Mouse (Mus musculus) hindbrain, embryonic 13.5 days (tissue): ENCODE data around the gene Tmtc1. TPM values are rescaled to one million over a fixed set of nuclear protein-coding genes. Genes with fewer than 3 reads are reported as not detected.

Source experiments
- ATAC-seq: fragments of 200-750 bp; cut with Nextera tagmentation; 2 replicates; pipeline ENCODE4 v1.8.0; 2017; ENCODE audit warnings: moderate TSS enrichment; ENCODE audit not compliant: low FRiP score
- H3K27ac ChIP-seq: fragments of 300-500 bp; sonication (generic); 2 replicates; pipeline ENCODE4 v1.5.1; 2015; ENCODE audit warnings: inconsistent platforms, mild to moderate bottlenecking, moderate library complexity
- H3K27me3 ChIP-seq: fragments of 300-500 bp; sonication (generic); 2 replicates; pipeline ENCODE4 v1.6.1; 2015; ENCODE audit warnings: mild to moderate bottlenecking, inconsistent platforms
- H3K36me3 ChIP-seq: fragments of 300-500 bp; sonication (generic); 2 replicates; pipeline ENCODE4 v1.6.1; 2015; ENCODE audit warnings: mild to moderate bottlenecking, inconsistent platforms
- H3K4me1 ChIP-seq: fragments of 300-500 bp; sonication (generic); replicated peaks from 2 replicates; pipeline ENCODE4 v1.6.1; 2015; ENCODE audit warnings: inconsistent platforms
- H3K4me2 ChIP-seq: fragments of 300-500 bp; sonication (generic); 2 replicates; pipeline ENCODE4 v1.6.1; 2015; ENCODE audit warnings: inconsistent platforms, mild to moderate bottlenecking, moderate library complexity
- H3K4me3 ChIP-seq: fragments of 300-500 bp; sonication (generic); 2 replicates; pipeline ENCODE4 v1.5.1; 2015; ENCODE audit warnings: mild to moderate bottlenecking, inconsistent platforms
- H3K9ac ChIP-seq: fragments of 300-500 bp; sonication (generic); 2 replicates; pipeline ENCODE4 v1.6.1; 2015; ENCODE audit warnings: mild to moderate bottlenecking, inconsistent platforms
- H3K9me3 ChIP-seq: fragments of 300-500 bp; sonication (generic); 2 replicates; pipeline ENCODE4 v1.6.1; 2016; ENCODE audit warnings: inconsistent platforms
- WGBS: fragments of 180-500 bp; shearing (Covaris S2); methylation state at CpG from one replicate; pipeline ENCODE4 v1.1.7; 2015; 5-methylcytosine and 5-hydroxymethylcytosine counted together
- polyA plus RNA-seq: library from polyadenylated mRNA; unstranded; fragments of >200 nt; fragmentation: Nextera tagmentation; extraction: Ambion mirVana; gene quantifications from 2 replicates; pipeline ENCODE4 v1.2.1, GENCODE M21; 2015

Tmtc1 gene
- polyA plus RNA-seq, 1 experiment from 2014 or later: 2.3 TPM

- Histone ChIP-seq H3K4me2 (no peak overlapping the region), H3K9ac (no peak overlapping the region), H3K4me3 (no peak overlapping the region), H3K27ac (0 out of 2 replicates have a peak overlapping the region, but pooled peaks have one; percentile 5), H3K9me3 (no peaks in the 10 kb centered on the region), H3K4me1 (peaks cover 4% of the 10 kb centered on the region; the same call in 1 of the 2 replicates), H3K27me3 (no peaks in the 10 kb centered on the region), H3K36me3 (0 out of 2 replicates have a peak, but pooled peaks cover 3% of the 10 kb centered on the region)
- ATAC-seq: peak; percentile 38; the same call in 1 of the 2 replicates
- 65% methylated on average over 6 of the region's 6 CpGs for WGBS
Observed at GRCm38 (mm10) chr6:148279240-148279639, 164.9 kb downstream of the Tmtc1 start.

DNA sequence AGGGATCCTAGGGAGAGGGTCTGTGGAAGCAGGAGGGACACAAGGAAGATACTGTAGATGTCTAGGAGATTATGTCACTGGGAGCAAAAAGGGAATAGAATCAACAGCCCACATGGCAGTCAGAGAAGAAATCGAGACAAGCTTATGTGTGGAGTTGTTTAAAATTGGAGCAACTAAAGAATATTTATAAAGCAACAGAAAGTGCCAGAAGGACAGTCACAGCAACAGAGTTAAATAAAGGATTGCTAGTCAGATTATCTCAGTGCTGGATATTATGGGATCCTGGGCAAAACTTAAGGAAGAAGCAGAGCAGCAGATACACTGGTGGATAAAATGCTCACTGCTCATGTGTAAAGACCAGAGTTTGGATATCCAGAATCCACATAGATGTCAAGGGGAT lies 167.8 kb downstream of the Tmtc1 start:
- ATAC-seq: no peak
- no peak overlapping the region for H3K9ac ChIP-seq

DNA sequence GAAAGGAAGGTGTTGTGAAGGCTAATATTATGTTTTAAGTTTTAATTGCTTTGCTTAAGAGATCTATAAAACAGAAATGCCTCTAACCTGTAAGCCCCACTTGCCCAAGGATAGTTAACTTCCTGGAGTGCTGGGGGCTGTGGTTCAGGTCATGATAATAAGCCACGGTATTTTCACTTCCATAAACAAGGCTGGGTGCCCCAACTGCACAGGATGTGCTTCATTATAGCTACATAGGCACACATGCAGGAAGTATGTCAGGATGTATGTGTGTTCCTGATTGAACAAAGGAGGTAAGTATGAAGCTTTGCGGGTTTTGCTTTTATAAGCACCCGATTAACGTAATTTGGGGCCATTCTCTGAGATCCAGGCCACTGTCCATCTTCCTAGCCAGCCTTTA lies 169.1 kb downstream of the Tmtc1 start:
- Histone ChIP-seq H3K4me2 (no peak overlapping the region), H3K27ac (no peak overlapping the region), H3K4me3 (no peak overlapping the region), H3K27me3 (no peaks in the 10 kb centered on the region), H3K36me3 (0 out of 2 replicates have a peak, but pooled peaks cover 3% of the 10 kb centered on the region), H3K9me3 (no peaks in the 10 kb centered on the region), H3K4me1 (no peaks in the 10 kb centered on the region; the same call in 1 of the 2 replicates), H3K9ac (no peak overlapping the region)
- 93% methylated on average over 4 of the region's 4 CpGs for WGBS
- ATAC-seq: no peak

More for the DNA sequence above, 167.8 kb downstream of the Tmtc1 start:
- H3K27me3 ChIP-seq: no peaks in the 10 kb centered on the region
- no peak overlapping the region for H3K4me2 ChIP-seq
- no peaks in the 10 kb centered on the region for H3K9me3 ChIP-seq
- no peaks in the 10 kb centered on the region; the same call in 1 of the 2 replicates for H3K4me1 ChIP-seq
- no peak overlapping the region for H3K4me3 ChIP-seq
- no peak overlapping the region for H3K27ac ChIP-seq
- 94% methylated on average over 1 of the region's 1 CpGs for WGBS
- 0 out of 2 replicates have a peak, but pooled peaks cover 3% of the 10 kb centered on the region for H3K36me3 ChIP-seq

- peak overlapping the region; percentile 66 for H3K27ac ChIP-seq
- H3K4me1 ChIP-seq: peaks cover 10% of the 10 kb centered on the region
- ATAC-seq: peak; percentile 55; the same call in 1 of the 2 replicates
- WGBS: 80% methylated on average over 6 of the region's 6 CpGs
- no peaks in the 10 kb centered on the region for H3K36me3 ChIP-seq
- no peak overlapping the region for H3K4me3 ChIP-seq
- no peaks in the 10 kb centered on the region for H3K9me3 ChIP-seq
- H3K27me3 ChIP-seq: no peaks in the 10 kb centered on the region
- no peak overlapping the region for H3K4me2 ChIP-seq
- no peak overlapping the region for H3K9ac ChIP-seq
Observed at GRCm38 (mm10) chr6:148260729-148261101, 183.5 kb downstream of the Tmtc1 start.

DNA sequence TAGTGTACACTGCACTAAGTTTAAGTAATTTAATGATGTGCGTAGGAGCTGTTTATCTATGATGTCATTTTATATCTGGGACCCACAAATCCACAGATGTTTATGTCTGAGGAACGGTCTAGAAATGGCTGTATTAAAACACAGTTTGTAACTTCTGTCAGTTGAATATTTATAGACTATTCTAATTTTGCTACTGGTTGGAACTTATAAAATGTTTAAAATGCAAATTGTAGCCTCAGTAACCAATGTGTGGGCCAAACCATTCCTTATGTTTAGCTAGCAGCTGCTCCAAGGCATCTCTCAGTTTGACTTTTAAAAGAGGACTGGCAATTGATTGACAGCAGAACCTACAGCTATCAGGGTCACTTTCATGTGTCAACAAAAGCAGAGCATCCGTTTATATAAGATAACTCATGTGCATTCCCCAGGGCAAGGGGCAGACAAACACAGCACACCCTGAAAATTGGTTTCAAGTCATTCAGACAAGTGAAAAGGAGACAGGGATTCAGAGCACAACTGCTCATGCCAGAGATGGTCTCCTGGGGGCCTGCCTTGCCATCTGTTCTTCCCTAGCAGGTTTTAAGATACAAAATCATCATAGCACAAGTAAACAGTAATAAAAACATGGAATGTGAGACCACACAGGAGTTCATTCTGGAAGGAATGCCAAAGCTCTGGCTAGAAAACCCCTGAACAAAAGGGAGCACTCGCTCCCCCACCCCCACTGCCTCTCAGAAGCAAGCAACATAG lies 184.0 kb downstream of the Tmtc1 start:
- 38% methylated on average over 4 of the region's 4 CpGs for WGBS
- Histone ChIP-seq H3K36me3 (no peaks in the 10 kb centered on the region), H3K4me1 (peaks cover 10% of the 10 kb centered on the region), H3K27me3 (no peaks in the 10 kb centered on the region), H3K9ac (no peak overlapping the region), H3K4me2 (no peak overlapping the region), H3K27ac (peak overlapping the region; percentile 66), H3K4me3 (no peak overlapping the region), H3K9me3 (no peaks in the 10 kb centered on the region)
- peak; percentile 88 for ATAC-seq

- ATAC-seq: no peak
- Histone ChIP-seq H3K4me3 (no peak overlapping the region), H3K27me3 (no peaks in the 10 kb centered on the region), H3K4me2 (no peak overlapping the region), H3K9me3 (no peaks in the 10 kb centered on the region), H3K27ac (no peak overlapping the region), H3K4me1 (peaks cover 10% of the 10 kb centered on the region), H3K9ac (no peak overlapping the region), H3K36me3 (no peaks in the 10 kb centered on the region)
- 75% methylated on average over 8 of the region's 8 CpGs for WGBS
Observed at GRCm38 (mm10) chr6:148259074-148259473, 185.1 kb downstream of the Tmtc1 start.

DNA sequence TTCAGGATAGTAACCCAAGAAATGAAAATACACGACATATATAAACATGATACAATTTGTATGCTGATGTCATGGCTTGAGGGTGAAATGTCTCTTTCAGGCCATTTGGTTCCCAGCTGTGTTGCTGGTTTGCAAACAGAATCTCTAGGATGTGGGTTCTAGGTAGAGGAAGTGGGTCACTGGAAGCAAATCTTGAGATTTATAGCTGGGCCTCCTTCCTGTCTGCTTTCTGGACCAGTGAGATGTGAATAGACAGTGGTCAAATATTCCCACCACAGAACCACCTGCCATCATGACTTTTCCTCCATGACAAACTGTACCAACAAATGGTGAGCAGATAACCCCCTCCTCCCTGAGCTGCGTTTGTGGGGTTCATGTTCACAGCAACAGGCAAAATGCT lies 186.4 kb downstream of the Tmtc1 start:
- Histone ChIP-seq H3K9ac (no peak overlapping the region), H3K4me1 (peaks cover 17% of the 10 kb centered on the region), H3K27me3 (no peaks in the 10 kb centered on the region), H3K4me3 (no peak overlapping the region), H3K9me3 (no peaks in the 10 kb centered on the region), H3K4me2 (no peak overlapping the region), H3K27ac (no peak overlapping the region), H3K36me3 (no peaks in the 10 kb centered on the region)
- 90% methylated on average over 2 of the region's 2 CpGs for WGBS
- no peak for ATAC-seq

DNA sequence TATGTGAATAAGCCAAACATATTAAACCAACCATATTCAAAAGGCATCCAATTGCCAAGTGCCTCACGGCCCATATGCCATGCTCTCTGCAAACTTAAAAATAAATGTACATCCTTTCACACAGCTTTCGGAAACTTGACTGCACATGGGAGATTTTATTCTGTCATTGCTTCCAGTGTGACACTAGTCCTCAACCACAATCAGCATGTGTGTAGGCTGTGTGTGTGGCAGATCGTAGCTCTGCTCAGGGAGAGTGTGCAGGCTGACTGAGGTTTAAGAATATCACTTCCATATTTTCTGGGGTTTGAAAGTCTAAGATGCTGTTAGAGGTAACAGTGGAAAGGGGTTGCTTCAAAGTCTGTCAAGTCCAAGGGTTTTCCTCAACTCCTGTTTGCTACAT lies 188.1 kb downstream of the Tmtc1 start:
- WGBS: 94% methylated on average over 3 of the region's 3 CpGs
- Histone ChIP-seq H3K9me3 (no peaks in the 10 kb centered on the region), H3K36me3 (no peaks in the 10 kb centered on the region), H3K4me2 (no peak overlapping the region), H3K9ac (no peak overlapping the region), H3K4me1 (peaks cover 25% of the 10 kb centered on the region), H3K4me3 (no peak overlapping the region), H3K27me3 (no peaks in the 10 kb centered on the region), H3K27ac (no peak overlapping the region)
- no peak for ATAC-seq

GRCm38 (mm10) chr6:148255395-148256053 lies 188.7 kb downstream of the Tmtc1 start:
- Histone ChIP-seq H3K9ac (no peak overlapping the region), H3K36me3 (no peaks in the 10 kb centered on the region), H3K27me3 (no peaks in the 10 kb centered on the region), H3K4me3 (no peak overlapping the region), H3K4me1 (peaks cover 21% of the 10 kb centered on the region), H3K4me2 (no peak overlapping the region), H3K27ac (no peak overlapping the region), H3K9me3 (no peaks in the 10 kb centered on the region)
- no peak for ATAC-seq
- 63% methylated on average over 1 of the region's 1 CpGs for WGBS

GRCm38 (mm10) chr6:148249221-148249620 lies 195.0 kb downstream of the Tmtc1 start:
- no peaks in the 10 kb centered on the region for H3K27me3 ChIP-seq
- H3K4me2 ChIP-seq: no peak overlapping the region
- H3K9ac ChIP-seq: no peak overlapping the region
- no peak for ATAC-seq
- H3K36me3 ChIP-seq: no peaks in the 10 kb centered on the region; the same call in 1 of the 2 replicates
- H3K4me1 ChIP-seq: peaks cover 15% of the 10 kb centered on the region
- H3K27ac ChIP-seq: no peak overlapping the region
- no peaks in the 10 kb centered on the region for H3K9me3 ChIP-seq
- whole genome bisulfite sequencing: 85% methylated on average over 3 of the region's 3 CpGs
- H3K4me3 ChIP-seq: no peak overlapping the region

GRCm38 (mm10) chr6:148248625-148249024 lies 195.6 kb downstream of the Tmtc1 start:
- Histone ChIP-seq H3K27ac (no peak overlapping the region), H3K9me3 (no peaks in the 10 kb centered on the region), H3K36me3 (no peaks in the 10 kb centered on the region; the same call in 1 of the 2 replicates), H3K4me2 (no peak overlapping the region), H3K27me3 (no peaks in the 10 kb centered on the region), H3K9ac (no peak overlapping the region), H3K4me3 (no peak overlapping the region), H3K4me1 (peaks cover 15% of the 10 kb centered on the region)
- ATAC-seq: no peak
- 34% methylated on average over 2 of the region's 2 CpGs for WGBS

DNA sequence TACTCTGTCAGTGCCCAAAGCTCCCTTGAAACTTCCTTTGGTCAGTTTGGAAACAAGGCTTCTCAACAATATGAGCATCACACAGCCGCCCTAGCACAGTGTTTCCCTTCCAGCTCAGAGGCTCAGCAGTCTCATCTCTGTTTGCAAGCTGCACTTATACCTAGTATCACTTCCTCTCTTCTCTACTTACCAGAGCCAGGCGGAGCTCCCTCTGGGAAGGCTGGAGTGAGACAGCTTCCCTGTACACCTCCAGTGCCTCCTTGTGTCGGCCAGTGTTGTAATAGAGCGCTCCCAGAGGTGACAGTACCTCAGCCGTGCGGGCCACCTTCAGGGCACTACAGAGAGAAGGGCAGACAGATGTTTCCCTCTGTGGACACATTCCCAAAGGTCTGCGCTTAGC lies 197.6 kb downstream of the Tmtc1 start:
- Histone ChIP-seq H3K4me1 (no peaks in the 10 kb centered on the region), H3K36me3 (peaks cover 3% of the 10 kb centered on the region; the same call in 1 of the 2 replicates), H3K27ac (no peak overlapping the region), H3K4me2 (no peak overlapping the region), H3K9ac (no peak overlapping the region), H3K9me3 (no peaks in the 10 kb centered on the region), H3K4me3 (no peak overlapping the region), H3K27me3 (no peaks in the 10 kb centered on the region)
- 87% methylated on average over 7 of the region's 7 CpGs for WGBS
- no peak for ATAC-seq
